13 mouse cellular contexts compared by ENCODE assay signal in genomic region chr12:55438058-55438457, GRCm38 (mm10). TPM values are rescaled to one million over a fixed set of nuclear protein-coding genes. Genes with fewer than 3 reads are reported as not detected.
DNase-seq lines count a peak whose midpoint lies in the region; ATAC-seq lines count a peak whose summit lies in the region.
"Had no signal": no experiment of that assay in that cellular context is flagged by ENCODE, and none has a peak within 500 bp of the region (broad histone marks: within the 10 kb centered on the region; RNA-seq: fewer than 3 reads in every experiment).

No protein-coding gene starts in this region.

- H3K4me3 ChIP-seq in heart, embryonic 14.5 days (ENCODE audit: control insufficient read depth in 1 of 2, insufficient read depth in 1 of 2, low read depth in 1 of 2, low read length in 2 of 2), result no peak overlapping the region
- no peak overlapping the region for H3K4me3 ChIP-seq in embryonic facial prominence, embryonic 11.5 days (ENCODE audit: low read depth, low read length)
- H3K4me3 ChIP-seq in hindbrain, embryonic 13.5 days, result no peak overlapping the region
- no peak overlapping the region for H3K4me3 ChIP-seq in midbrain, embryonic 13.5 days (replicated peaks)

- H3K27ac ChIP-seq in heart, embryonic 14.5 days (replicated peaks in 1 of 2; ENCODE audit: control insufficient read depth in 1 of 2, insufficient read depth in 1 of 2, low read depth in 2 of 2, low read length in 2 of 2), result peak overlapping the region in 1 of 2 experiments; percentile 10; a peak in 2 of 4 replicates
- peak overlapping the region; percentile 53 for H3K27ac ChIP-seq in embryonic facial prominence, embryonic 11.5 days (replicated peaks; ENCODE audit: low read depth, low read length)
- H3K27ac ChIP-seq in hindbrain, embryonic 13.5 days, result no peak overlapping the region
- H3K27ac ChIP-seq in midbrain, embryonic 13.5 days, result no peak overlapping the region

- peaks cover 24 to 32% of the 10 kb centered on the region in 2 experiments for H3K4me1 ChIP-seq in heart, embryonic 14.5 days (ENCODE audit: control insufficient read depth in 2 of 2, insufficient read depth in 2 of 2, low read length in 2 of 2)
- peaks cover 9% of the 10 kb centered on the region for H3K4me1 ChIP-seq in embryonic facial prominence, embryonic 11.5 days (ENCODE audit: control insufficient read depth, insufficient read depth, low read length)
- H3K4me1 ChIP-seq in hindbrain, embryonic 13.5 days (replicated peaks), result peaks cover 23% of the 10 kb centered on the region
- peaks cover 17% of the 10 kb centered on the region for H3K4me1 ChIP-seq in midbrain, embryonic 13.5 days (replicated peaks)

- H3K9ac ChIP-seq in heart, embryonic 14.5 days (ENCODE audit: low read length), result peak overlapping the region; percentile 35; the same call in 1 of the 2 replicates
- H3K9ac ChIP-seq in embryonic facial prominence, embryonic 11.5 days (replicated peaks; ENCODE audit: low read length), result no peak overlapping the region
- peak overlapping the region; percentile 57; the same call in 1 of the 2 replicates for H3K9ac ChIP-seq in hindbrain, embryonic 13.5 days
- peak overlapping the region; percentile 47 for H3K9ac ChIP-seq in midbrain, embryonic 13.5 days (replicated peaks)

- H3K4me2 ChIP-seq in heart, embryonic 14.5 days (ENCODE audit: low read length), result peak overlapping the region; percentile 26
- H3K4me2 ChIP-seq in embryonic facial prominence, embryonic 11.5 days (ENCODE audit: low read depth, low read length), result no peak overlapping the region; the same call in 1 of the 2 replicates
- peak overlapping the region; percentile 28 for H3K4me2 ChIP-seq in hindbrain, embryonic 13.5 days
- H3K4me2 ChIP-seq in midbrain, embryonic 13.5 days (replicated peaks), result peak overlapping the region; percentile 48

- H3K36me3 ChIP-seq in heart, embryonic 14.5 days (ENCODE audit: control insufficient read depth, insufficient read depth, low read length), result no peaks in the 10 kb centered on the region
- no peaks in the 10 kb centered on the region for H3K36me3 ChIP-seq in embryonic facial prominence, embryonic 11.5 days (replicated peaks; ENCODE audit: control insufficient read depth, insufficient read depth, low read depth, low read length)
- H3K36me3 ChIP-seq in hindbrain, embryonic 13.5 days, result no peaks in the 10 kb centered on the region
- H3K36me3 ChIP-seq in midbrain, embryonic 13.5 days, result no peaks in the 10 kb centered on the region

- H3K9me3 ChIP-seq in heart, embryonic 14.5 days (ENCODE audit: control insufficient read depth, low read length), result peaks cover 1% of the 10 kb centered on the region
- no peaks in the 10 kb centered on the region for H3K9me3 ChIP-seq in embryonic facial prominence, embryonic 11.5 days (replicated peaks; ENCODE audit: control insufficient read depth, low read length)
- H3K9me3 ChIP-seq in hindbrain, embryonic 13.5 days, result no peaks in the 10 kb centered on the region
- no peaks in the 10 kb centered on the region for H3K9me3 ChIP-seq in midbrain, embryonic 13.5 days

- DNase-seq in heart, postnatal 4 days, result no peak
- DNase-seq in embryonic facial prominence, embryonic 11.5 days (ENCODE audit: low spot score), result no peak
- no peak for DNase-seq in layer of hippocampus, adult 18-20 months (ENCODE audit: low spot score in 2 of 2)
- DNase-seq in thymus, postnatal 14 days, result no peak
- no peak for DNase-seq in embryo, embryonic 11 days
- DNase-seq: adrenal gland, adult 2 months; cerebellum, adult 9-11 months; layer of hippocampus, adult 9-11 months; thymus, postnatal 36 days had no signal

- 75% methylated on average over 10 of the region's 10 CpGs for WGBS in heart, embryonic 14.5 days
- 60% methylated on average over 10 of the region's 10 CpGs for WGBS in embryonic facial prominence, embryonic 11.5 days
- WGBS in hindbrain, embryonic 13.5 days, result 64% methylated on average over 10 of the region's 10 CpGs
- 54% methylated on average over 10 of the region's 10 CpGs for WGBS in midbrain, embryonic 13.5 days

- ATAC-seq in heart, embryonic 14.5 days (ENCODE audit: insufficient number of reproducible peaks, insufficient read depth, low FRiP score, low read depth), result no peak
- no peak for ATAC-seq in embryonic facial prominence, embryonic 11.5 days (replicated peaks; ENCODE audit: insufficient number of reproducible peaks, low FRiP score, low TSS enrichment, low read depth)
- ATAC-seq in hindbrain, embryonic 13.5 days (ENCODE audit: low FRiP score), result no peak
- ATAC-seq in midbrain, embryonic 13.5 days, result no peak
- ATAC-seq: lung, postnatal 0 days had no signal

- H3K27me3 ChIP-seq in heart, embryonic 14.5 days (ENCODE audit: control insufficient read depth, insufficient read depth, low read length), result no peaks in the 10 kb centered on the region
- no peaks in the 10 kb centered on the region for H3K27me3 ChIP-seq in embryonic facial prominence, embryonic 11.5 days (ENCODE audit: control insufficient read depth, insufficient read depth, low read length)
- no peaks in the 10 kb centered on the region for H3K27me3 ChIP-seq in hindbrain, embryonic 13.5 days
- no peaks in the 10 kb centered on the region for H3K27me3 ChIP-seq in midbrain, embryonic 13.5 days

RNA-seq across cellular contexts. Expression of gene Psma6, which starts 54.0 kb away (rescaled TPM):
- 327 and 344 TPM in 2 replicates for polyA plus RNA-seq in heart, embryonic 14.5 days (2014; fragmentation: Nextera tagmentation; extraction: Ambion mirVana)
- total RNA-seq in heart, postnatal 4 days (2021), result 100 to 1,000 TPM; 192 to 195 TPM
- 523 and 533 TPM in 2 replicates for polyA plus RNA-seq in embryonic facial prominence, embryonic 11.5 days (2014; fragmentation: Nextera tagmentation; extraction: Ambion mirVana)
- 444 and 450 TPM in 2 replicates for polyA plus RNA-seq in hindbrain, embryonic 13.5 days (2015; fragmentation: Nextera tagmentation; extraction: Ambion mirVana)
- 464 and 465 TPM in 2 replicates for polyA plus RNA-seq in midbrain, embryonic 13.5 days (2015; fragmentation: Nextera tagmentation; extraction: Ambion mirVana)
- total RNA-seq in layer of hippocampus, adult 18-20 months (2021), result 100 to 1,000 TPM; 140 to 142 TPM

RNA-seq across cellular contexts. Expression of gene Nfkbia, which starts 54.4 kb away (rescaled TPM):
- polyA plus RNA-seq in heart, embryonic 14.5 days (2014; fragmentation: Nextera tagmentation; extraction: Ambion mirVana), result 58.6 and 64.9 TPM in 2 replicates
- 10 to 100 TPM; 31.4 to 34.2 TPM for total RNA-seq in heart, postnatal 4 days (2021)
- polyA plus RNA-seq in embryonic facial prominence, embryonic 11.5 days (2014; fragmentation: Nextera tagmentation; extraction: Ambion mirVana), result 56.9 and 60.7 TPM in 2 replicates
- 55.3 and 60.7 TPM in 2 replicates for polyA plus RNA-seq in hindbrain, embryonic 13.5 days (2015; fragmentation: Nextera tagmentation; extraction: Ambion mirVana)
- 48.8 and 52.9 TPM in 2 replicates for polyA plus RNA-seq in midbrain, embryonic 13.5 days (2015; fragmentation: Nextera tagmentation; extraction: Ambion mirVana)
- 10 to 100 TPM; 33.8 to 54.4 TPM for total RNA-seq in layer of hippocampus, adult 18-20 months (2021)
